Mouse (Mus musculus) G1E-ER4 (cell line): ENCODE data around the gene Ihh. TPM values are rescaled to one million over a fixed set of nuclear protein-coding genes. Genes with fewer than 3 reads are reported as not detected.

Experiments
- GATA1 ChIP-seq: IDR thresholded peaks from one replicate; pipeline ENCODE4 v1.8.0; 2012; ENCODE audit warnings: low read length, inconsistent platforms
- polyA plus RNA-seq: library from polyadenylated mRNA; stranded (reverse); fragments of >175 nt; gene quantifications from 2 replicates; pipeline ENCODE4 v1.2.3, GENCODE M21; 2012

Gene Ihh
- polyA plus RNA-seq, 1 experiment = 0.22 TPM

DNA sequence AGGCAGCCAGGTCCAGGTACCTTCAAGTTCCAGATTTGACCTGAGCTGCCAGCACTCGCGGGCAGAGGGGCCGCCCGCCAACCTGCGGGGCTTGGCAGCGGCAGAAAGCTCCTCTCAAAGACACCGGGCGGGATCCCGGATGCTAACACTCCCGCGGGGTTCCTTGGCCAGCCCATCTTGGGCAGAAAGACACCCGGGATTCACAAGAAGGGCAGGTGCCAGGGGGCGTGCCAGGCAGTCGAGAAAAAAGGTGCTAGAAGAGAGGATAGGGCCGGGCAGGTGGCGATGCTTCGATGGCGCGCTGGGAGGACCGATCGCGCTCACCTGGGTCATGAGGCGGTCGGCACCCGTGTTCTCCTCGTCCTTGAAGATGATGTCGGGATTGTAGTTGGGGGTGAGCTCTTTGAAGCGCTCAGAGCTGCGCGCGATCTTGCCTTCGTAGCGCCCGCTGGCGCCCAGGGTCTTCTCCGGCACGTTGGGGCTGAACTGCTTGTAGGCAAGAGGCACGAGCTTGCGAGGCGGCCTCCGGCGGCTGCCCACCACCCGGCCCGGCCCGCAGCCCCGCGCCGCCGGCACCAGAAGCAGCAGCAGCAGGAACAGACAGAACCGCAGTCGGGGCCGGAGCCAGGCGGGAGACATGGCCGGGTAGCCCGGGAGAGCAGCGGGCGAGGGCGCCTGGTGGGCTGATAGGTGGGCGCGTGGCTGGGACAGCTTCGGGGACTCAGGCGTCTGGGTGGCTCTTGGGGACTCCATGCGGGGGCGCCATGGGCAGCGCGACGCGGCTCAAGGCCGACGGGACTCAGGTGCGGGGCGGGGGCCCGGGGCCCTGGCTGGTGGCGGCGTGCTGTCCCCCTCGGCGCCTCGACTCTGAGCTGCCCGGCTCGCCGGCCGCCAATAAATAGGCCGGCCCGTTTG, 639 bp downstream of the Ihh start:
- no peak for TF ChIP-seq GATA1

DNA sequence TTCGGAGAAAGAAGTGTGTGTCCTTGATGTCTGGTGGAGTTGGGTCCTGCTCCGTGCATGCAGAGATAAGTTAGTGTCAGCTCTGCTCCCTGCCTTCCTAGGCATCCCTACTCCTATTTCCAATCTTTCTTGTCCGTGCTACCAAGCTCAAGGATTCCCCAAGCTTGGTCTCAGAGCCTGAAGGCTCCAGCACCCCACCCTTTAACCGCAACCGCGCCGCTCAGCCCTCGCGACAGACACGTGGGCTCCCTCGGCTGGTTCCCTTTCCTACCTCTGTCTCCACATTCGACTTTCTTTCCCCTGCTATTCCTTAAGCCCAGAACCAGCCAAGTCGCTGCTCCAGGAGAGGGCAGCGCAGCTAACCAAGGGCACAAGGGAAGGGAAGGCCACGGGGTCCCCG, 1.4 kb downstream of the Ihh start:
- TF ChIP-seq GATA1 = no peak

DNA sequence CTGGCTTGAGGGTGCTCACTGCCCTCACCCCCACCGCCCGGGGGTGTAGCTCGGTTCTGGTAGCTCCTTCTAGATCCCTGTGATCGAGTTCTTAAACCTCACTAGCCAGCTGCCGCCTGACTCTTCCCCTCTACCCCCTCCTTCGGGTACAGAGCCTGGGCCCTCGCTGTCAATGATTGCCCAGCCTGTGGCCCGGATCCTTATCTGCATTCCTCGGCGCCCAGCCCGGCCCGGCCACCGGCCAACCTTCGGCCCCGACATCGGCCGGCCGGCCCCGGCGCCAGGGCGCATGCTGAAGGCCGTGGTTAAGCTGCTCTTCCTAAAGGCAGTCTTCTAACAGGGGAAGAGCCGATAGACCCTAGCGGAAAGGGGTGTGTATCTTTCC, 1.8 kb downstream of the Ihh start:
- no peak for TF ChIP-seq GATA1

DNA sequence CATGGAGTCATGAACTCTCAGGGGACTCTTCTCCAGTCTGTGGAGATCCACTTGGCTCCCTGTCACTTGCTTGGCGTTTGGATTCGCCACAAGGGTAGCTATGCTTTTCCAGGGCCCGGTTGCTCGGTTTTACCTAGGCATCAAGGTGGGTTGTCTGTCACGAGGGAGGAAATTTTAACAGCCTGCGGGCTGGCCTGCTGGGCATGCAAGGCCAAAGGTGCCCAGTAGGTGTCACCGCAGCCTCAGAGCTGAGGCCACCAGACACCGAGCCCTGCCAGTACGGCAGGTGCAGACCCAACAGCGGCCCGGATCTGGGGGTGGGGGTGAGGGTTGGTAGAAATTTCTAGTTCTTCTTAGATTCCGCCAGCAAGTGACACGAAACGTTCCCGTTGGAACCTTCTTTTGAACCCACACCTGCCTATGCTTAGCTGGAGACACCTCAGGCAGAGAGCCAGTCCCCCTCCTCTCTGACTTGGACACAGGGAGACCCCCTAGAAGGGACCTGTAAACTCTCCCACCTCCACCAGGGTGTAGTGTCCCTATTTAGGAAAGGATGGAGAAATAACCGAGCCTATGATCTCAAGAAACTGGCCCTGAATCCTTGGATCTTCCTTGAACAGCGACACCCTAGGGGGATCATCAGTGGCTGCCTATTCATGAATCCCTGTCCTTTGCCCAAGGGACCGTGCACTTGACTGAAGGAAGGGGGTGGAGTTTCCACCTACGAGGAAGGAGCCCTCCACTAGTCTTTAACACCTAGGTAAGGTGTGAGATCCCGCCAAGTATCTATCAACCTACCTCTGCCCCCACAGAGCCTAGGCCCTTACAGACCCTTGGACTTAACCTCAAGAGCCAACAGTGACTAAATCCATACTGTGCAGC, 2.4 kb downstream of the Ihh start:
- TF ChIP-seq GATA1 = no peak

DNA sequence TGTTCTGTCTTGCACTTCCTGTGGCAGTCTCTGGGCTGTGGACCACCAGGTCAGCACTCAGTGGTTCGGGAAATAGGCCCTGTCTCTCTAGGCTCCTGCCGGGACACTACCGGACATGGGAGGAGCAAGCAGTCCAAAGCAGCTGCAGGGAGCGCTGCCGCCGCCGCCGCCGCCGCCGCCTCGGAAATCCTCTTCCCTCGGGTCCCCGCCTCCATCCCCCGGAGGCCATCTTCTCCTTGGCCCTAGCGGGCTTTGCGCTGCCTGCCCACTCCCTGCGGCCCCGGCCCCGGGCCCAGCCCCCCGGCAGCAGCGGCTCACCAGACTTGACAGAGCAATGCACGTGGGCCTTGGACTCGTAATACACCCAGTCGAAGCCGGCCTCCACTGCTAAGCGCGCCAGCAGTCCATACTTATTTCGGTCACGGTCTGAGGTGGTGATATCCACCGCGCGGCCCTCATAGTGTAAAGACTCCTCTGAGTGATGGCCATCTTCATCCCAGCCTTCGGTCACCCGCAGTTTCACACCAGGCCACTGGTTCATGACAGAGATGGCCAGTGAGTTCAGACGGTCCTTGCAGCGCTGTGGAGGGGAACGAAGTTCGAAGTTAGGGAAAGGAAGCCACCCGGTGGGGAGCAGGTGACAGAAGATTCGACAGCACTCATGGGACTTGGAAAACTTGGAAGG, 3.3 kb downstream of the Ihh start:
- no peak for TF ChIP-seq GATA1

DNA sequence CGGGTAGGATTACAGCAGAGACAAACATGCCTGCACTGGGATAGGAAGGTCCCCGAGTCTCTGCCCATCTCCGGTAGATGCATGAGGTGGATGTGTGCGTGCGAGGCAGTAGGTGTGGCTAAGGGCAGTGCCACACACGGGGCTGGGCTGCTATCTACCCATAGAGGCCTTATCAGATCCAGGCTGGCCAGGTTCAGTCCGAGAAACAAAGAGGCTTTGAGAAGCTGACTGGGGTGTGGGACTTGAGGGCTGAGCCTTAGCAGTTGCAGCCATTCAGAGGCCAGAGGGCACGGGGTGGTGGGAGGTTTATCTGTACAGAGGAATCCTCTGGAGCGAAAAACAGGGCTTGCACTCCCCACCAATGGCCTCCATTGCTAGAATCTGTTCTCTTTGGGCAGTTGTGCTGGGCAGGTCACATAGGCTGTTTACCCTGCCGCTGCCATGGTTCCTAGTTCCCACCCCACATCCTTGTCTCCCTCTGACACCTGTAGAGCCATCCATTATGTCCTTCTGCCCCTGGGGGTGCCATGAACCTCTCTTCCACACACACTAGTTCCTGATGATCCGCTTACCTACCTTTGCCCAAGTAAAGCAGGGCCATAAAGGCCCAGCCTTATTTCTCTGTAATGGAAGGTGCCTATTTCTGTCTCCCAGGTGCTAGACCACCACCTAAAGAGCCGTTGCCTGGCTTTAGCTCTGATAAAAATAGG, 9.7 kb downstream of the Ihh start:
- TF ChIP-seq GATA1 = no peak

DNA sequence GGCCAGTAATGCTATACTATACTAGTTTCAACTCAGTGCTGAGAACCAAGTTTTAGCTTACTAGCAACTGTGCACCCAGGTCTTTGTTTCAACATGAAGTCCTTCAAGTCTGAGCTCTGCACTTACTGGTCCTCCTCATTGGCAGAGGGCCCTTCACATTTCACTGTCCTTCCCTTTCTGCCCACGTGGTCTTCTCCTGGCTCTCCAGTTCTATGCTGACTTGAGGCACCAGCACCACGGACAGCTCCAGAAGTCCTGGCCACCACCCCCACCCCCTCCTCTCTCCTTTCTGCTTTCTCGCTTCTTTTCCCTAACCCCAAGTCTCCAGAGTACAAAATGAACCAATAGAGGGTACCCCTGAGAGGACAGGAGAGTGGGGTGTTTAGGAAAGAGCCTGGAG, 11.7 kb downstream of the Ihh start:
- TF ChIP-seq GATA1 = no peak

DNA sequence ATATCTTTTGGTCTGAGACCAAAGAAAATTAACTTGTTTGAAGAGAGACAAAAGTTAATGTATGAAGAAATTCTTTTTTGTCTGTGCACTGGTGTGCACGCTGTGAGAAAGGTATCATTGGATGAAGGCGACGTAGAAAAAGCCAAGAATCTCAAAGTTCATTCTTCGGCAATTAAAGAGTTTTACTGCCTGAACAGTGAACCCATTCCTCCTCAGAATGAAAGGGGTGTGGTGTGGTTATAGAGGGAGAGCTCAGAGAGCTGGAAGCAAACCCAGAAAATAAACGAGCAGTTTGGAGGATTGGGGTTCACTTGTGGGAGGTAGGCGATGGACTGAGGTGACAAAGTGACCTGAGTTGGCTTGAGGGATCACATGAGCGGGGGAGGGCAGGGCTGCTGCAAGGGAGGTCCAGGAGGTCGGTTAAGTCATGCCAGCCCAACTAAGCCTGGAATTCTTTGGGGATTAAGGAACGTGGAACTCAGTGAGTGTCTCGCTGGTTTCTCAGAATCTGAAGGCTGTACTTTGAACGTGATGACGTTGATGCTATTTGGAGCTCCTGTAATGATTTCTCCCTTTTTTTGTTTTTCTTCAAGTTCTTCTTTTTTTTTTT, 15.1 kb downstream of the Ihh start:
- no peak for TF ChIP-seq GATA1

DNA sequence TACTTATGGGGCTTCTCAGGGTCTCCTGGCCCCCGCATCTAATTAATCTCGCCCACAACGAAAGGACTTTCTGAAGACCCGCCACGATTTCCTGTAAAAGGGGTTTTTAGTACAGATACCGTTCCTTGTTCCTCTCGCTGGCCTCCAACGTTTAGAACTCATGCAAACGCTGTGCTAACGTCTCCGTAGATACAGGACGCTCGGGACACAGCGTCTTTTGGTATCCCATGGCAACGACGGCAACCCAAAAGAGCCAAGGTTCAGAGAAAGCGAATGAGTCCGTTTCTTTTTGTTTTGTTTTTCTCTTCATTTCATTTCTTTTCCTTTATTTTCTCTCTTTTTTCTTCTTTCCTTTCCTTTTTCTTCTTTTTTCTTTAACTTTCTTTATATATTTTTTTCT, 16.1 kb downstream of the Ihh start, which contains the start of gene Cfap65:
TSS of gene Cfap65 (minus strand) at position 198 of the 400 bp plus-strand sequence.
- no peak for TF ChIP-seq GATA1

DNA sequence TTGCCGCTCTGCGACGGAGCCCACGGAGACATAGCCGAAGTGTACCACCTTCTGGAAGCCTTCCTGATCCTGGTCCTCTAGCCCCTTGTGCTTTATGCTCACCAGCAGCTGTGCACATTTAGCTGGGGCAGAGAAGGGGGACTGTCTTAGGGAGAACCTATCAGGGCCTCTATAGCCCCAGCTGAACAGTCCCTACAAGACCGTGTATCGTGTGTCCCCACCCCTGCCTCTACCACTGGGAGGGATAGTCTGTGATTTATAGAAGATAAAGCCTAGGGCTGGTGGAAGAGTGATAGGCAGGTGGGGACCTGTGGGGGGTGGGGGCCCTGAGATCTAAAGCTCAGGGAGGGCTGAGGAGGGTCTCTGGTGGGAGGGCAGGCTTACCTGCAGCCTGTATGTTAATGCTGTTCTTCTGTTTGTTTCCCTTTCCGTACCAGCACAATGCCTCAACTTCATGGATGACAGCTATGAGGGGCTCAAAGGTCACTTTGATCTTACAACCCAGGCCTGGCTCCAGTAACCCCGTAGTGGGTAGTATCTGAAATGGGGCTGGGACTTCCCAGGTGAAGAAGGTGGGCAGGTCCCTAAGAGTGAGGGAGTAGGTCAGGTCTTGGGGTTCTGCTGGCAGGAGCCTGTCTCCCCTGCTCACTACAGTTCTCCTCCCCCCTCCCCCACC, 23.7 kb downstream of the Ihh start:
- TF ChIP-seq GATA1 = no peak

DNA sequence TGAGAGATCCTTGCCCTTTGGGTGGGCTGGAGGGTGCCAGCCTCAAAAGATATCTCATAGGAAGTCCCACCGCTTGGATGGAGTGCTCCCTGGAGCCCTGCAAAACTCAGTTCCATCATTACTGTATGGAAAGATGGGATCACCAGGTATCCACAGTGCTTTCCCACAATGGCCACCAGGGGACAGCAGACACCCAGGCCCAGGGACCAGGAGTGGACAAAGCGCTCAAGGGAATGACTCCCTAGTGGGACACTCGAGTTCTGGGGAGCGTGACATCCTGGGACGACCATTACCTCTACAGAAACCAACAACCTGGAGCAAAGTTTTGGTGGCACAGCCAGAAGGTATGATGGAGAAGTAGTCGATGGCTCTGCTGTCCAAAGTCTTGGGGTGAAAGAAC, 24.8 kb downstream of the Ihh start:
- no peak for TF ChIP-seq GATA1

DNA sequence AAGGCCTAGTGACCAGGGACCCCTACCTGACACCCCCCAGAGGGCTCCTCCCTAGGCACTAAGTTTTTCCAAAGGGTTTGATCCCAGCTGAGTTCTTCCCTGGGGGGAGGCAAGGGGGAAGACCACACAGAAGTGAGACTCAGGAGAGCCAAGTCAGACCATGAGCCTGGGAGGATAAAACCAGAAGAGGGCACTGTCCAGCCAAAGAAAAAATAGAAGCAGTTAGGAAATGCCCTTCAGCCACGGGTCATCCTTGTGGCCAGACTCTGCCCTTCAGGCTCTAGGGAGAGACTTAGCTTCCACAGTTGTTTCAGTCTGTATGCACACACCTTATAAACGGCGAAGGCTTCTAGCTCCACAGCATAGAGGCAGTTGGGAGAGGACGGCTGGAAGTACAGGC, 27.0 kb downstream of the Ihh start:
- no peak for TF ChIP-seq GATA1

DNA sequence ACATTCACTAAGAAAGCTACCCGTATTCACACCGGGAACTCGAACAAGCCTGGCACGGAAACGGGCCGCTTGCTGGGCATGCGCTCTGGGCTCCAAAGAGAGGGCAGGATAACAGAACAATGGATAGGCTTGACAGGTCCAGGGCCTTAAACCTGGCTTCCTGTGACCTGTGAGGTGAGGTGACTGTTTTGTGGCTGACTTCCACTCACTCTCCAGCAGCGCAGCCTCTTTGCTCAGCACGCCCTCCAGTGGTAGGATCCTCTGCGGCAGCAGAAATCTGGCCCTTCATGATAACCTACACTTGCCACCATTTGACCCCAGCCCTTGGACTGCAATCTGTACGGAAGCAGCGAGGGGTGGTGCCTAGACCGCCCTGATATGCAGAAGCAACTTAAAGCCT, 35.8 kb downstream of the Ihh start:
- TF ChIP-seq GATA1 = no peak

DNA sequence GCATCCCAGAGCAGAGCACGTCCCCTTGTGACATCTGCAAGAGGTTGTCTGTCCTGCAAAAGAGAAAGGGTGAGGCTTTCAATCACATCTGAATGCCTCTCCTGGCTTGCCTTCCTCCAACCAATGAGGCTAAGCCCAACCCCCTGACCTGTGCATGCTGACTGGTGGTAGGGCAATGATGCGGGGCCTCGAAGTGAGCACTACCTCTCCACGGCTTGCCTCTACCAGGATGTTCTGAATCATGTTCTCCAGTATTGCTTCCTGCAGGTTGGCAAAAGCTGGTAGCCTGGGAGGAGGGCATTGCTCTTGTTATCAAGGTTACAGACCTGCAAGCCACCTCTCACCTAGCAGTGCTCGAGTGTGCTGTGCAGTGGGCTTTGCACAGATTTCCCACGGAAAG, 49.3 kb downstream of the Ihh start:
- no peak for TF ChIP-seq GATA1
